Mouse (Mus musculus) WW6 (cell line): ENCODE data around the gene Dirc2.

Experiments used
- DNase-seq: peaks from one replicate; pipeline ENCODE4 v3.0.0-alpha.2; 2013; ENCODE audit warnings: low read depth, low spot score

Dirc2 gene

GRCm38 (mm10) chr16:35768785-35769642, at the start of gene Dirc2:
TSS of gene Dirc2 (minus strand) at chr16:35769356.
- no peak for DNase-seq

- DNase-seq: peak; percentile 54
Observed at GRCm38 (mm10) chr16:35817255-35818089, 48.3 kb upstream of the Dirc2 start.

GRCm38 (mm10) chr16:35813119-35813518, 44.0 kb upstream of the Dirc2 start:
- DNase-seq: no peak

- DNase-seq: no peak
Observed at GRCm38 (mm10) chr16:35808838-35809237, 39.7 kb upstream of the Dirc2 start.

GRCm38 (mm10) chr16:35807663-35807992, 38.5 kb upstream of the Dirc2 start:
- no peak for DNase-seq

- no peak for DNase-seq
Observed at GRCm38 (mm10) chr16:35806973-35807662, 38.0 kb upstream of the Dirc2 start.

- no peak for DNase-seq
Observed at GRCm38 (mm10) chr16:35803723-35804122, 34.6 kb upstream of the Dirc2 start.

- DNase-seq: no peak
Observed at GRCm38 (mm10) chr16:35802163-35802562, 33.0 kb upstream of the Dirc2 start.

- DNase-seq: no peak
Observed at GRCm38 (mm10) chr16:35791962-35792521, 22.9 kb upstream of the Dirc2 start.

- no peak for DNase-seq
Observed at GRCm38 (mm10) chr16:35788330-35788729, 19.2 kb upstream of the Dirc2 start.

- no peak for DNase-seq
Observed at GRCm38 (mm10) chr16:35787568-35788189, 18.5 kb upstream of the Dirc2 start.

GRCm38 (mm10) chr16:35787163-35787562, 18.0 kb upstream of the Dirc2 start:
- DNase-seq: no peak

GRCm38 (mm10) chr16:35784134-35784725, 15.1 kb upstream of the Dirc2 start:
- DNase-seq: no peak

- DNase-seq: no peak
Observed at GRCm38 (mm10) chr16:35783207-35783573, 14.0 kb upstream of the Dirc2 start.

- DNase-seq: no peak
Observed at GRCm38 (mm10) chr16:35782451-35783206, 13.5 kb upstream of the Dirc2 start.

- DNase-seq: no peak
Observed at GRCm38 (mm10) chr16:35781651-35782050, 12.5 kb upstream of the Dirc2 start.

- no peak for DNase-seq
Observed at GRCm38 (mm10) chr16:35781096-35781495, 11.9 kb upstream of the Dirc2 start.

GRCm38 (mm10) chr16:35779681-35780080, 10.5 kb upstream of the Dirc2 start:
- DNase-seq: no peak

- no peak for DNase-seq
Observed at GRCm38 (mm10) chr16:35777768-35778167, 8.6 kb upstream of the Dirc2 start.

GRCm38 (mm10) chr16:35776737-35777136, 7.6 kb upstream of the Dirc2 start:
- no peak for DNase-seq
